Mouse (Mus musculus): ENCODE results near the gene Nectin2.
A peak's percentile ranks its signal among the peaks of the same experiment; 100 is the strongest.

The Nectin2 gene

DNA sequence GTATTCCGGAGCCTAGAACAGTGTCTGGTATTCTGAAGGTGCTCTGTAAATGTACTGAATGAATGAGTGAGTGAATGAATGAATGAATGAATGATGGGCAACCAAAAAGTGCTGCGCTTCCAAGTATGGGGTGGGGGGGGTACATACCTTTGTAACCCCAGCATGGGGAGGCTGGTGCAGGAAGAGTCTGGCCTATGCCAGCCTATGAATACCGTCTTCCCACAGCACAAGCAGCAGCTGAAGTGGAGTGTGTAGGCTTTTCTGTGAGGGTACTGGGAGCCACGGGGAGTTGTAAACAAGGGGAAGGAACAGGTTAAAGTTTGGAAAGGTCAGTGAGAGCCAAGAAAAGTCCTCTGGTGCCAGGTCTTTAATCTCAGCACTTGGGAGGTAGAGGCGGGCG is 6.5 kb downstream of the Nectin2 start:
- no peak for DNase-seq

DNA sequence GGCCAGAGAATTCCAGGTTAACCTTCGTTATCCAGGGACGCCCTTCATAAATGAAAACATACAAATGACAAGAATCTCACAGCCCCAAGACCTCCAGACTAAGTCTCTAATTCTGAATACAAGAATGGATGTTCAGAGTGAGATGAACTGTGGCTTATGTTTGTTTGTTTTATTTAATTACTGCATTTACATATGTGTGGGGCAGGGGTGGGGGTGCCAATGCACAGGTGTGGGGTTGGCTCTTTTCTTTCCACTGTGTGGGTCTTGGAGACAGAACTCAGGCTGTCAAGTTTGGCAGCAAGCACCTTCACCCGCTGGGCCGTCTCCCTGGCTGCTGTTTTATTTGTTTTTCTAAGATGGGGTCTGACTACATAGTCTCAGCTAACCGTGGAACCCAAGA is 7.8 kb downstream of the Nectin2 start:
- DNase-seq: no peak

DNA sequence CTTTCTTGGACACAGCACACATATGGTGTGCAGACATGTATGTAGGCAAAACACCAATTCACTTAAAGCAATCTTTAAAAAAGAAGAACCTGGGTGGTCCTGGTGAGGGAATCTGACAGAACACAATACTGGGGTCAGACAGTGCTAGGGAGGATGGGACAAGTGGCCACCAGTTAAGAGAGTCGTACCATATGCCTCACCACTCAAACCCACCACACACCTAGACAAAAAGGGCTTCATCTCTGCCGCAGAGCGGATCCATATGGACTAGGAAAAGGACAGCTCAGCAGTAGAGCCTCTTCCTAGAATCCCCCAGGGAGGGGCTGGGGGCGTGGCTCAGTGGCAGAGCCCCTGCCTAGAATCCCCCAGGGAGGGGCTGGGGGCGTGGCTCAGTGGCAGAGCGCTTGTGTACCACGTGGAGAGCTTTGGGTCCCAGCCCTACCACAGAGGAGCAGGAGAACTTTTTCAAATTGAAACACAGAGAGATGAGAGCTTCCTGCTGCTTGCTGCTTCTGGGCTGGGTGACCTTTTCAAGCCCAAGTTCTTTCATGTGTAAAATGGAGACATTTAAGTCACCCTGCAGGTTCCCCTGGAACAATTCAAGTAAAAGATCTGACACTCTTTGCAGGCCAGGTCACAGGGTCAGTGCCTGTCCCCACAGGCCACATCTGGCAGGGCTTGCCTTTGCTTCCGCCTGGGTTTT is 8.8 kb downstream of the Nectin2 start:
- DNase-seq: peak; percentile 73

DNA sequence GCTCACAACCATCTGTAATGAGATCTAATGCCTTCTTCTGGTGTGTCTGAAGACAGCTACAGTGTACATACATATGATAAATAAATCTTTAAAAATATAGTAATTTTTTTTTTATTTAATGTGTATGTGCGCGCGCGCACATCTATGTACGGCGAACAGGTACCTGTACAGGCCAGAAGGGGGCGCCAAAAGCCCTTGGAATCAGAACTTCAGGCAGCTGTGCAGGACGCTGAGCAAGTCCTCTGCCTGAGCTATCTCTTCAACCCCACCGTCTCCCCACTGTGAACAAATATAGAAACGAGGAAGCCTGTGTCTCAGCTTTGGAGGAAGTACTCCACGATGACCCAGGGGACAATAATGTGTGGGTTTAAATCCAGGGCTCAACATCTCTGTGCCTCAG is 10.0 kb downstream of the Nectin2 start:
- peak; percentile 38 for DNase-seq

DNA sequence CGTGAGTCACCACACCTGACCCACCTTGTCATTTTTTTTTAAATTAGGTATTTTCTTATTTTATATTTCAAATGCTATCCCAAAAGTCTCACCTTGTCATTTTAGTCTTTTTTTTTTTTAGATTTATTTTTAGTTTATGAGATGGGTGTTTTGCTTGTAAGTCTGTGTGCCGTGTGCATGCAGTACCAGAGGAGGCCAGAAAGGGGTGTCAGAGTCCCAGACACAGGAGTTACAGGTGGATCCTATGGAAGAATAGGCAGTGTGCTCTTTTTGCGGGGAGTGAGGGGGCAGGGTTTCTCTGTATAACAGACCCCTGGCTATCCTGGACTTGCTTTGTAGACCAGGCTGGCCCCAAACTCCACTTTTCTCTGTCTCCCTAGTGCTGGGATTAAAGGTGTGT is 11.5 kb downstream of the Nectin2 start:
- DNase-seq: peak; percentile 28

DNA sequence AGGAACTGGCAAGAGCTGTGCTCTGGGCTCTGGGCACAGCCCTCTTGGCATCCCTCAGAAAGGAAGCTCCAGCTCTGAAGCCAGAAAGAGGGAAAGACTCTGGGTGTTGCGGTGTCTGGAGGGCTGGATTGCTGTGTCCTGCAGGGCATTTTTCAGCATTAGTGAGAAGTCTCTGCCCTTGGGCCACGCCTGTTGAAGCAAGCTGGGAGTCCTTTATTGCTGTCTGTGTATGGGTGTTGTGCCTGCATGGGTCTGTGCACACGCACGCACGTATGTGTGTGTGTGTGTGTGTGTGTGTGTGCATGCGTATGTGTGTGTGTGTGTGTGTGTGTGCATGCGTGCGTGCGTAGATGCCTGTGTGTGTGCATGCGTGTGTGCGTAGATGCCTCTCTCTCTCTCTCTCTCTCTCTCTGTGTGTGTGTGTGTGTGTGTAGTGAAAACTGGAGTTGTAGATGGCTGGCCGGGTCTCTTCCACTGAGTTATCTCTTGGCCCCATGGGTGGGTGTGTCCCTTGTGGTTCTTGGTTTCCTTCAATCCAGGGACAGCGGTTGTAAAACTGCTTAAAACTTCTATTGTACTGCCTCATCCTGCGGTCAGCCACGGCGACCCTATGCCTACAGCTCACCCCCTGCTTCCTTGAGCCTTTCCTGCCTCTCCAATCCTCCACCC is 13.8 kb downstream of the Nectin2 start:
- DNase-seq: no peak

DNA sequence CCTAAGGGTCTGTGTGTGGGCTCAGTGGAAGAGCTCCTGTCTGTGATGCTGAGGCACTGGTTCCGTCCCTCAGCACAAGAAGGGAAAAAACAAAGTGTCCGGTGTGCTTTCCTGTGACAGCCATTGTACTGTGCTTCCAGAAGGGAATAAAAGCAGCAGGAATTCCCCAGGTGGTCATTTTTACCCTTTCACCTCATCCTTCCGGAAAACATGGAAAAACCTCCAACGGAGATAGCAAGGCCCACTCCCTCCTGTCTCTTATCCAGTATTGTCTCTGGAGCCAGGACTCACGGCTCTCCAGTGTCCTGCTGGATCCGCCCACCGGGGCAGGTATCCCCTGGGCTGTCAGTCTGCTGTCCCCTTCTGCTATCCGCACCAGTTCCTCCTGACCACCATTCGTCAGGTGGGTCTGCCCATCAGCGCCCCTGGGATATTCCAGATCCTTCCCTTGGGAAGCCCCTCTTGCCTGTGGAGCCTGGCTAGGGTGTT is 16.1 kb downstream of the Nectin2 start:
- DNase-seq: no peak

DNA sequence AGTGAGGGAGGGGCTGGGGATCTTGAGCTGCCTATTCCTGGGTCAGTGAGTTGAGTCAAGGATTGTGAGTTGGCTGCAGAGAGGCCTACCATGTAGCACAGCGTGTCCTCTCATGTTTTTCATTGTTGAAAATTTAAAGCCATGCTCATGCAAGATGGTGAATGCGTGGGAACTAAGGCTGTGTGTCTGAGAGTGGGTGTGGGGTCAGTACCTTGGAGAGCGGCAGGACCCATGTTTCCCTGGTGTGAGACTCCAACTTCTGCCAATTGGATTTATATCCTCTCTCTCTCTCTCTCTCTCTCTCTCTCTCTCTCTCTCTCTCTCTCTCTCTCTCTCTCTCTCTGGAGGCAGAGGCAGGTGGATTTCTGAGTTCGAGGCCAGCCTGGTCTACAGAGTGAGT is 23.7 kb downstream of the Nectin2 start:
- DNase-seq: no peak

DNA sequence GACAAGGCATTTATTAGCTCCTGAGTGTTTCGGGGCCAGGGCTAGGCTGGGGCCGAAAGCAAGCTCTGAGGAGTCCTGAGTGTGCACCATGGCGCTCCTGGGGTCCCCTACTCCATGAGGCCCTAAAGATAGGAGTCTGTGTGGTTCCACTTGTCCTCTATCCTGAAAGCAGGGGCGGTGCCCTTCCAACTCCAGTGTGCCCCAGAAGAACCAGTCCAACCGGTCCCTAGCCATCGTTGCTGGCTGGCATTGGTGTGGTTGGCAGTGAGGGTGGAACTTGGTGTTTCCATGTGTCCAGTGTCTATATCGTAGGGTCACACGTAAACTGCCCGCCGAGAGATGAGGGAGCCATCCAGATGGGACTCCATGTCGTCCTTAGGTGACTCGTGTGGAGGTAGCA is 26.1 kb downstream of the Nectin2 start:
- DNase-seq: peak; percentile 55

DNA sequence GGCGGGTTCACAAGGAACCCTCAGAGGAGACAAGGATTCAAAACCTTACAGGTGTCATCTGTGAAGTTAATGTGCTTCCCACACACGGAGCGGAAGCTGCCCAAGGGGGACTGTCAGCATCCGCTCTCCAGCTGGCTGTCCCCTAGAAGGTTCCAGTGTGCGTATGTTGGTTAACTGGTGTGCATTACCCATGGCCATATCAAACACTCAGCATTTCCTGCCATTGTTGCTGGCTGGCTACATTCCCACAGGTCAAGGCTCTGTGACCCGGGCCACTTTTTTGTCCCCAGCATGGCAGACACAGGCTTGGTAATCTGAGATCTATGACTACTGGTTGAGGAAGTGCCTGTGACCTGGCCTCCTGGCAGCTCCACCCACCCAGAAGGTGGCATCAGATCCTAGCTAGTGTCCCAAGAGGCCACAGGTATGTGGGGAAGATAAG is 27.5 kb downstream of the Nectin2 start:
- DNase-seq: peak; percentile 76

DNA sequence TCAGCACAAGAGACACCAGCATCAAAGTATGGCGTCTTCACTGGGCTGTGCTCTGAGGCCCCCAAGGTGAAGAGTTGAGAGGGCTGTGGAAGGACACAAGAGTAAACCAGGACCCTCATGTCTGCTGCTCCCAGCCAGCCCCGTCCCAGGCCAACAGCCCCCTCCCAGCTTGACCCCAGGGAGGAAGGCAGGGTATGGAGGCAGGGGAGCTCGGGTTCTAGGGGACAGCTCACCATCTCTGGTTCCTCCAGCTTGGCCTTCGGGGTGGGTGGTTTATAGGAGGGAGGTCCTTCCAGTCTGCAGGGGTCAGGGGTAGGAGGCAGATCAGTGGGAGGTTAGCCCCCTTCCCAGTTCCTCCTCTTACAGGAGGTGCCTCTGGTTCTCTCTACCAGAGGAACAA is 31.1 kb downstream of the Nectin2 start:
- no peak for DNase-seq

DNA sequence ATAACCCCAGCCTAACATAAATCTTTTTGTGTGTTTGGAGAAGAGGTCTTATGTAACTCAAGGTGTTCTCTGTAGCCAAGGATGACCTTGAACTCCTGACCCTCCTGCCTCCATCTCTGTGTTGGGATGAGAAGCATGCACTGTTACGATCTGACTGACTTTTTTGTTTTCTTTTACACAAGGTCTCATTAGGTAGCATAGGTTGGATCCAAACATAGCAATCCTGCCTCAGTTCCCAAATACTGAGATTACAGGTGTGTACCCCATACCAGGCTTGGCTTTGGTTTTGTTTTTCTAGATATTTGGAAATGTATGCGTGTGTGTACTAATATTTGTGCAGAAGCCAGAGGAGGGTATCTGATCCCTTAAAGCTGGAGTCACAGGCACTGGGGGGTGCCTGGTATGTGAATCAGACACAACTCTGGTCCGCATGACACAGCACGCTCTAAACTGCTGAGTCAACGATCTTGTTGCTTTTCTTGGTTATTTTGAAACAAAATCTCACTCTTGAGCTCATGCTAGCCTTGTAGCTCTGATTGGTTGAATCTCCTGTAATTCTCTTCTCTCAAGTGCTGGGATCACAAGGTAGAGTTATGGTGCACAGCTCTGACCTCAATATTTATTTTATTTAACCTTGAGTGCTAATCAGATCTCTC is 31.9 kb downstream of the Nectin2 start:
- no peak for DNase-seq

DNA sequence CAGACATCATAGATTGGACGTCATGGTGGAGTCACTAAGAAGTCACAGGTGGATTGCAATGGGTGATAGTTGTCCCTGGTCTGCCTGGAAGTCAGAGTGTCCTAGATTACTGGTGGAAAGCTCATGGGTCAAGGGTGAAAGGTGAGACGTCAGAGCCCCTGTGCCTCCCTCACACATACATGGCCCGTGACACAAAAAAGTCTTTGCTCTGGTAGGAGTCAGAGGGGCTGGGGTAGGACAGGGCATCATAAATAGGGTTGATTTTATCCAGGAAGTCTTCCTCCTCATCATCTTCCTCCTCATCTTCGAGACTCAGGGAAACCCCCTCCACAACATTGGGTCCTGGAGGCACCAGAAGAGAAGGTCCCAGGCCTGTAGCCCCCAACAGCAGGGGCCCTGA is 32.9 kb downstream of the Nectin2 start:
- no peak for DNase-seq

DNA sequence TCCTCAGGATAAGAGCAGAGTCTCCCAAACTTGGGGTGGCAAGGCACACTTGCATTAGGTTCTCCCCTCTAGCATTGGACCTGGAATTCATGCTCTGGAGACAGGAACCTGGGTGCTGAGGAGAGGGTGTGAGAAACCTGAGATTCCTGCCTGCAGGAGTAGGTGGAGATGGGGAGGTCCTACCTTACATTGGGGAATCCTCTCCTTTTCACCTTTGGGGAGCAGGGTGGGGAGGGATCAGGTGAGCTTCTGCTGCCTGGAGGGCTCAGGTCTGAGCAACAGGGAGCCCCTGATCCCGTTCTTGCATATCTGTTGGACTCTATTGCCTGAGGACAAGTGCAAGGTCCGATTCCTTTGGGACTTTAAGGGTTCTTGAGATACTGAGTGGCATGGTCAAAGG is 33.5 kb downstream of the Nectin2 start:
- DNase-seq: no peak

DNA sequence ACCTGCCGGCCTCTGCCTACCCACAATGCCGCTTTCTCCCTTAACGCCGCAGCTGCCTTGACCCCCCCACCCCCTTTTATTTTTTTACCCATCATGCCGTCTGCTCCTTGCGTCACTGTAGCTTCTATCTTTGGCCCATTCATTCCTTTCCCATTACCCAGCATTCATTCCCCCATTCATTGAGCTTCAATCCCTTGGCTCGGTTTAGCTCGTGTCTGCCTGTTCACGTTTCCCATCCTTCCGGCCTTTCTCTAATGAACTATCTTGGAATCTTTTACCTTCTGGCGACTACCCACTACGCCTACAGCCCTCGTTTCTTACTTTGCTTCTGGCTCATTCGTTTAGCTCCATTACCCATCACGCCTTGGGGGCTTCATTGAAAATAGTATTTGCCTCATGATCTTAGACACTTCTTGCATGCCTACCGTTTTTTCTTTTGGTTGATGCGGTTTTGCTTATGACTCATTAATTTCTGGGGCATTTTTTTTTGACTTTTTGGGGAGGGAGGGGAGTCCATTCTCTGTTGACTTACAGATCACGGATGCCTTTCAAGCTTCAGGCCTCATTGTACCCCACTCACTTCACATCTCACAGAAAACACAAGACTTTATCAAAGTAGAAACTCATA is 34.1 kb downstream of the Nectin2 start:
- DNase-seq: no peak

DNA sequence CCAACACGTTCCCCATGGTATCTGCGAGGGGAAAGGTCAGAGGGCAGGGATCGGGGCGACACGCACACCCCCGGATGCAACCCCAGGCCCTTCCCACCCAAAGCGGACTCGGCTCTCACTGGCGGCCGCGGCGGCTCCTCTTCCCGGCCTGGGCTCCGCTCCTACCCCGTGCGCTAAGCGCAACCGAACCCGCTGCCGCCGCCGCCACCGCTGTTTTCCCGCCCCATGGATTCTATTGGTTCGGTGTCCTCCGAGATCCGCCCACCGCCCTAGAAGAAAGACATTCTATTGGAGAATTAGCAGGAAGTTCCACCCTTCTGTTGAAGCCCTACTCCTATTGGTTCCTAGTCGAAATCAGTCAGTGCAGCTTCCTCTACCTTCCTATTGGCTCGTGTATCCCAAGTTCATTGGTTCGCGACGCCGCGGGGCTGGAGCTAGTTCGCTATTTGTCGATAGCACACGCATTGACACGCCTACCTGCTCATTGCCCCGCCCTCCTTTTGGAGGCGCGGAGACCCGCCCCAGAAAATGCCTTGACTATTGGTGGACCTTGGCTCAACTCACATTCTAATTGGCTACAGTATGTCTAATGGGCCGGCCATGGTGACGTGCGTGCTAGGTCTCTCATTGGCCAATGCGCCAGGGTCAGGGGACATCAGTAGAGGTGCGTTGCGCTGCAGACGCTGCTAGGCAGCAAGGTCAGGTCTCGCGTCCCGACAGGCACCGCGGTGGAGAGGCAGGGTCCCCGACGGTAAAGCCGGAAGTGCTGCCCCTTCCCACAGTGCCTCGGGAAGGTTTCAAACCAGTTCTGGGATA is 34.8 kb downstream of the Nectin2 start, which contains the start of gene Tomm40:
TSS of gene Tomm40 (minus strand) at position 200 of the 816 bp plus-strand sequence.
- peak; percentile 100 for DNase-seq

DNA sequence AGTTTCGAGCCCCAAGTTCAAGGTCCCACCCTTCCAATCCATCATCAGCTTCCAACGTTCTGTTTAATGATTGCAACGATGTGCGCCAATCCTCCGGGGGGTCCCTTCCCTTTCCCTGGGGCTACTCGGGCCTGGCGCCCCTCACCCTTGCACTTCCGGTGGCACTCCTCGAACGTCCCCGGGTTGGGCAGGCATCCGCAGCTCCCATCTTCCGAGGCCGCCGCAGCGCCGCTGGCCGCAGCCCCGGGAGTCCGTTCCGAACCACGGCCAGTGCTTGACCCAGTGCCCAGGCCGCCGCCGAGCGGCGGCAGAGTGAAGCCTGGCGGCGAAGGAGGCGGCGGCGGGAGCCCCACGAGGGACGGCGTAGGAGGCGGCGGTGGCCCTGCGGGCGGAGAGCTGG is 35.4 kb downstream of the Nectin2 start:
- DNase-seq: no peak

DNA sequence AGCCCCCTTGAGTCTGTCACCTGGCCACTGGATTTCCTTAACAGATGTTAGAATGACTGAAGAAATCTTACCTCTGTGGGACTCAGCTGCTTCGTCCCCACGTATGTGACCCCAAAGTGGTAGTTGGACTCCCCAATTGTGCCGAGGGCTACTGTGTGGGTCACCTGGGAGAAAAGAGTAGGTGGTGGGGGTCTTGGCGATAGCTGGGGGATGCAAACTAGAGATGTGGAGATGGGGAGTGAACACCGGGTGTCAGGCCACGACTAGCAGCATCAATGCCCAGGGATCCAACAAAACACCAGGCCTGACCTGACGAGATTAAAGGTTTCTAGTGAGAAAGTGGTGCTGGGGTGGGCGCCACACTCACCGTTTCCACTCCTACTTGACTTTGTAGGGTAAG is 36.7 kb downstream of the Nectin2 start:
- no peak for DNase-seq

DNA sequence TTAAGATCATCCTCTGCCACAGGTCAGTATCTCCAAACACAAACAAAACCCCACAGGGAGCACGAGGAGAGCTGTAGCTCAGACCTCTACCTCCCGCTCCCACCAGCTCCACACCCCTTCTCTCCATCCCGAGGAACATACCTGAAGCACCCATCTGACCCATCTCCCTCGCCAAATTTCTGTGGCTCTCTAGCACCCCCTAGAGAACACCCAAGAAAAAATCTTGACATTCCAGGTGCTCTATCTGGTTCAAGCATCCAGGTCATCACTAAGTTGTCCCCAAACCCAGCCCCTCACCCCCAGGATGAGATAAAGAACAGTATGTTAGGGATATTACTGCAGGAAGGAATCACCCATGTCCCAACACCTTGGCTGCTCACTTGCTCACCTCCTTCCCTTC is 37.1 kb downstream of the Nectin2 start:
- peak; percentile 45 for DNase-seq

DNA sequence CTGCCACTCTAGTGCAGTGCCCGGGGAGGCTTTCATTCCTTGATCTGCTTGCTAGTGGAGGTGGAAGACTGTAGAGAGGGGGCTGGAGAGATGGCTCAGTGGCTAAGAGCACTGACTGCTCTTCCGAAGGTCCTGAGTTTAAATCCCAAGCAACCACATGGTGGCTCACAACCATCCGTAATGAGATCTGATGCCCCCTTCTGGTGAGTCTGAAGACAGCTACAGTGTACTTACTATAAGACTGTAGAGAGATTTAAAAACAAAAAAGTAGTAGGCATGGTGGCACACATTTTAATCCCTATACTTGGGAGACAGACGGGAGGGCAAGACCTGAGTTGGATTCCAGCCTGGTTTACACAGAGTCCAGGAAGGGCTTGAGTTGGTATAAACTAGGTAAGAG is 37.9 kb downstream of the Nectin2 start:
- DNase-seq: peak; percentile 44

DNA sequence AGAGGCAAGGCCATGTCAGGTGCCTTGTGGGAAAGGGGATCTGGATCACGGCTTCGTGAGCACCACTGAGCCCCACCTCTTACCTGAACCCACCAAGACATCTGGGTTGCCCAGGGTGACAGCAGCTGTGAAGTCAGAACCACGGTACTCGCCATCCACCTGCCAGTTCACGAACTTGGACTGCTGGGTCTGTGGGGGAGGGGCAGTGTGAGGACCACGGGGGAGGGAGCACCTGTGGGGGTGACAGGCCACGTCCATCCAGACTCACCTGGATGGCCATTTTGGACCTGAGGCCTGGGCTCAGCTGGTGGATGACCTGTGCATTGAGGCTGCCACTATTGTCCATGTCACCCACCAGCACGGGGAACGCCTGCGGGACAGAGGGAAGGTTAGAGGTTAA is 39.6 kb downstream of the Nectin2 start:
- DNase-seq: no peak

DNA sequence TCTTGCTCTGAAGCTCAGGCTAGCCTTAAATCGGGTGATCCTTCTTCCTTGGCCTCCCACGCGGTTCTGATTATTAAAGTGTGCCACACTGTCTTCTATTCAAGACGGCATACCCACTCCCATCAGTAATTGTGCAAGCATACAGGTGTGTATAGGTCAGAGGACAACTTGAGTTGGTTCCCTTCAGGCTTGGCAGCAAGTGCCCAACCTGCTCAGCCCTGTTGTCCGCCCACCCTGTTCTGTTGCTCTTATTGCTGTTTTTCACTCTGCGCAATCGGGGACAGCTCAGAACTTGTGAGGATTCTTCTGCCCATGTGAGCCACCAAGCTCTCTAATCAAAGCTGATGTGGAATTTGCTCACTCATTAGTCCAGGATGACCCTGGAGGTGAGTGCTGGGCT is 45.0 kb downstream of the Nectin2 start:
- DNase-seq: no peak

DNA sequence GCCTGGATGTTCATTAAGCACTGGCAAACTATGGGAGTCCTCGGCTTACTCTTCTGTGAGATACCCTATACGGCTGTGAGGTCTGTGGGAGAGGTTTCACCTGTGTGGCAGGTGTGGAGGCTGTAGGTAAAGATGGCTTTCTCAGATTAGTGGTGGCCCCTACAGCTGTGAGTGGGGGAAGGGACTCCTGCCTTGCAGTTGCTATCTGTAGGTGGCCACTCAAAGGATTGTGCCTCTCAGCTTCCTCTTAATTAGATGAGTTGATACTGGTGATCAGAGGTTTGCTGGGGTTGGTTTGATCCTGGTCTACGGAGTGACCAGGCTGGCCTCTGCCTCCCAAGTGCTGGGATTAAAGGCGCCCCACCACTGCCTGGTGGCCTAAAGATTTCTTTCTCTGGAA is 45.8 kb downstream of the Nectin2 start:
- no peak for DNase-seq

All from lung, postnatal 10 days (tissue).